Mouse (Mus musculus) cerebellum, adult 2 months (tissue): ENCODE results near the gene Kmt2e.

ENCODE experiments used
- CTCF ChIP-seq: fragments of 200-500 bp; IDR thresholded peaks from 2 replicates; pipeline ENCODE4 v1.5.1; 2011; ENCODE audit warnings: low read depth, mild to moderate bottlenecking, control low read depth, low read length, moderate library complexity, borderline replicate concordance; ENCODE audit not compliant: insufficient read depth
- POLR2A ChIP-seq: fragments of 200-500 bp; IDR thresholded peaks from 2 replicates; pipeline ENCODE4 v1.6.1; 2011; ENCODE audit warnings: low read length, control low read depth, borderline replicate concordance; ENCODE audit not compliant: insufficient read depth

DNA sequence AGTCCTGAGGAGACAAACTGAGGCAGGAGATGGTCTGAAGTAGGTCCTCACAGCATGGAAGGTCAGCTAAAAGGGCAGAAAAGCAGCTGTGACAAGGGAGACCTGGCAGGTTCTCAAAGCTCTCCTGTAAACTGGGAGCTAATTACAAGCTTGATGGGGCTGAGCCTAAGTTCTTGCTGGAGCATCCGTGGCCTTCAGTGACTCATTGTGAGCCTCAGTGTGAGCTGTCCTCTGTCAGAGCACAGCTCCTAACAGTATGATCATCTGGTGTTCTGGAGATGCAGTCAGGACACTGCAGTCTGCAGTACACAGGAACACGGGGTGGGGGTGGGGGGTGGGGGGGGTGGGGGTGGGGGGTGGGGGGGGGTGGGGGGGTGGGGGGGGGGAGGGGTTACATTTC lies 32.2 kb upstream of the Kmt2e start:
- TF ChIP-seq POLR2A (no peak), CTCF (no peak)
